Mouse (Mus musculus): ENCODE data around the gene Map4k2. TPM values are rescaled to one million over a fixed set of nuclear protein-coding genes. Genes with fewer than 3 reads are reported as not detected.

The Map4k2 gene
- total and polyA plus RNA-seq, 3 experiments, result 8.0 to 22.3 TPM; not detected in 1

- Histone ChIP-seq H3K4me3 (ENCODE audit: control insufficient read depth in 1 of 2, insufficient read depth in 1 of 2, low read depth in 2 of 2, low read length in 2 of 2) (no peak overlapping the region), H3K27ac (ENCODE audit: control insufficient read depth, low read depth, low read length) (no peak overlapping the region), H3K4me1 (ENCODE audit: control insufficient read depth in 1 of 2, insufficient read depth in 2 of 2, low read length in 2 of 2) (peaks cover 6 to 7% of the 10 kb centered on the region in 2 experiments), H3K9ac (ENCODE audit: control insufficient read depth, low read depth, low read length, poor library complexity, severe bottlenecking) (no peak overlapping the region), H3K36me3 (ENCODE audit: control insufficient read depth in 1 of 2, insufficient read depth in 2 of 2, low read length in 2 of 2) (peaks cover 13 to 23% of the 10 kb centered on the region in 2 experiments), H3K9me3 (replicated peaks; ENCODE audit: insufficient read depth, low read length) (no peaks in the 10 kb centered on the region), H3K79me2 (ENCODE audit: control insufficient read depth, insufficient read depth, low read length, poor library complexity) (peaks cover 20% of the 10 kb centered on the region), H3K27me3 (ENCODE audit: control insufficient read depth in 1 of 2, insufficient read depth in 2 of 2, low read length in 2 of 2) (no peaks in the 10 kb centered on the region)
- no peak for DNase-seq (ENCODE audit: low read depth, low spot score)
- TF ChIP-seq ETS1 (IDR thresholded peaks at IDR 0.05; ENCODE audit: low read depth, low read length) (no peak), UBTF (IDR thresholded peaks at IDR 0.05; ENCODE audit: borderline replicate concordance, insufficient read depth, low read depth, low read length) (no peak), SMC3 (IDR thresholded peaks at IDR 0.05; ENCODE audit: low read depth, low read length) (no peak), MYC (IDR thresholded peaks at IDR 0.05; ENCODE audit: low read depth, low read length) (no peak), BHLHE40 (IDR thresholded peaks at IDR 0.05; ENCODE audit: borderline replicate concordance, low read depth, low read length) (no peak), CHD1 (IDR thresholded peaks at IDR 0.05; ENCODE audit: low read depth, low read length) (no peak), MEF2A (IDR thresholded peaks at IDR 0.05; ENCODE audit: extremely low read depth, insufficient replicate concordance, low read depth, low read length, poor library complexity, severe bottlenecking) (no peak), POLR2A (IDR thresholded peaks at IDR 0.05; ENCODE audit: control insufficient read depth in 1 of 2, insufficient read depth in 1 of 2, low read depth in 1 of 2, low read length in 2 of 2, poor library complexity in 1 of 2) (no peak), NRF1 (IDR thresholded peaks at IDR 0.05; ENCODE audit: insufficient read depth, low read depth, low read length, poor library complexity, severe bottlenecking) (no peak), RCOR1 (IDR thresholded peaks at IDR 0.05; ENCODE audit: low read depth, low read length) (no peak), NELFE (IDR thresholded peaks at IDR 0.05; ENCODE audit: low read depth, low read length) (no peak), JUND (IDR thresholded peaks at IDR 0.05; ENCODE audit: low read depth, low read length) (no peak), RAD21 (IDR thresholded peaks at IDR 0.05; ENCODE audit: low read depth, low read length) (no peak)
Measured at GRCm38 (mm10) chr19:6361291-6361690, 20.4 kb downstream of the Map4k2 start.

GRCm38 (mm10) chr19:6363091-6363410 lies 22.1 kb downstream of the Map4k2 start:
- Histone ChIP-seq H3K79me2 (ENCODE audit: control insufficient read depth, insufficient read depth, low read length, poor library complexity) (peaks cover 34% of the 10 kb centered on the region), H3K27ac (ENCODE audit: control insufficient read depth, low read depth, low read length) (peak overlapping the region; percentile 65), H3K4me3 (ENCODE audit: control insufficient read depth in 1 of 2, insufficient read depth in 1 of 2, low read depth in 2 of 2, low read length in 2 of 2) (peak overlapping the region; percentile 56 to 90), H3K4me1 (ENCODE audit: control insufficient read depth in 1 of 2, insufficient read depth in 2 of 2, low read length in 2 of 2) (peaks cover 10 to 14% of the 10 kb centered on the region in 2 experiments), H3K9me3 (replicated peaks; ENCODE audit: insufficient read depth, low read length) (no peaks in the 10 kb centered on the region), H3K36me3 (ENCODE audit: control insufficient read depth in 1 of 2, insufficient read depth in 2 of 2, low read length in 2 of 2) (peaks cover 29 to 39% of the 10 kb centered on the region in 2 experiments), H3K9ac (ENCODE audit: control insufficient read depth, low read depth, low read length, poor library complexity, severe bottlenecking) (peak overlapping the region; percentile 64), H3K27me3 (ENCODE audit: control insufficient read depth in 1 of 2, insufficient read depth in 2 of 2, low read length in 2 of 2) (no peaks in the 10 kb centered on the region)
- TF ChIP-seq SIN3A (IDR thresholded peaks at IDR 0.05; ENCODE audit: low read length) (peak; percentile 82), NELFE (IDR thresholded peaks at IDR 0.05; ENCODE audit: low read depth, low read length) (0 out of 2 replicates have a peak, but pooled peaks have one; percentile 49), TCF12 (IDR thresholded peaks at IDR 0.05; ENCODE audit: low read depth, low read length) (0 out of 2 replicates have a peak, but pooled peaks have one; percentile 23), GABPA (IDR thresholded peaks at IDR 0.05; ENCODE audit: low read depth, low read length) (no peak), GATA1 (IDR thresholded peaks at IDR 0.05; ENCODE audit: low read depth, low read length) (no peak)
- DNase-seq (ENCODE audit: low read depth, low spot score), result no peak
